Mouse (Mus musculus) liver, embryonic 15.5 days (tissue): ENCODE measurements around the gene Zfp64. TPM values are rescaled to one million over a fixed set of nuclear protein-coding genes. Genes with fewer than 3 reads are reported as not detected.

ENCODE experiments used
- ATAC-seq: fragments of 200-750 bp; cut with Nextera tagmentation; 2 replicates; pipeline ENCODE4 v1.8.0; 2017; ENCODE audit warnings: moderate number of reproducible peaks, mild to moderate bottlenecking, moderate library complexity; ENCODE audit not compliant: insufficient read depth
- H3K27ac ChIP-seq: fragments of 300-500 bp; sonication (generic); replicated peaks from 2 replicates; pipeline ENCODE4 v1.5.1; 2015; ENCODE audit warnings: mild to moderate bottlenecking, inconsistent platforms
- H3K27me3 ChIP-seq: fragments of 300-500 bp; sonication (generic); 2 replicates; pipeline ENCODE4 v1.6.1; 2015; ENCODE audit warnings: mild to moderate bottlenecking, inconsistent platforms
- H3K36me3 ChIP-seq: fragments of 300-500 bp; sonication (generic); replicated peaks from 2 replicates; pipeline ENCODE4 v1.6.1; 2015; ENCODE audit warnings: moderate library complexity, mild to moderate bottlenecking, inconsistent platforms
- H3K4me1 ChIP-seq: fragments of 300-500 bp; sonication (generic); replicated peaks from 2 replicates; pipeline ENCODE4 v1.6.1; 2015; ENCODE audit warnings: inconsistent platforms
- H3K4me2 ChIP-seq: fragments of 300-500 bp; sonication (generic); 2 replicates; pipeline ENCODE4 v1.6.1; 2015; ENCODE audit warnings: moderate library complexity, mild to moderate bottlenecking, inconsistent platforms
- H3K4me3 ChIP-seq: fragments of 300-500 bp; sonication (generic); replicated peaks from 2 replicates; pipeline ENCODE4 v1.5.1; 2015; ENCODE audit warnings: mild to moderate bottlenecking, inconsistent platforms
- H3K9ac ChIP-seq: fragments of 300-500 bp; sonication (generic); 2 replicates; pipeline ENCODE4 v1.6.1; 2015; ENCODE audit warnings: moderate library complexity, mild to moderate bottlenecking, inconsistent platforms
- H3K9me3 ChIP-seq: fragments of 300-500 bp; sonication (generic); replicated peaks from 2 replicates; pipeline ENCODE4 v1.6.1; 2016; ENCODE audit warnings: inconsistent platforms
- WGBS: fragments of 180-500 bp; shearing (Covaris S2); methylation state at CpG from one replicate; pipeline ENCODE4 v1.1.7; 2015; ENCODE audit warnings: mixed read lengths; ENCODE audit not compliant: insufficient replicate concordance; 5-methylcytosine and 5-hydroxymethylcytosine counted together
- polyA plus RNA-seq: library from polyadenylated mRNA; unstranded; fragments of >200 nt; fragmentation: Nextera tagmentation; extraction: Ambion mirVana; gene quantifications from 2 replicates; pipeline ENCODE4 v1.2.1, GENCODE M21; 2015

The Zfp64 gene
- polyA plus RNA-seq, 1 experiment from 2014 or later: 8.2 TPM

GRCm38 (mm10) chr2:168894738-168895137 lies 60.6 kb downstream of the Zfp64 start:
- Histone ChIP-seq H3K4me2 (no peak overlapping the region), H3K9me3 (no peaks in the 10 kb centered on the region), H3K27ac (no peak overlapping the region), H3K4me3 (no peak overlapping the region), H3K4me1 (no peaks in the 10 kb centered on the region), H3K27me3 (no peaks in the 10 kb centered on the region), H3K36me3 (no peaks in the 10 kb centered on the region), H3K9ac (no peak overlapping the region)
- ATAC-seq: no peak
- WGBS: 71% methylated on average over 7 of the region's 7 CpGs

- Histone ChIP-seq H3K36me3 (no peaks in the 10 kb centered on the region), H3K27me3 (no peaks in the 10 kb centered on the region), H3K4me3 (no peak overlapping the region), H3K4me2 (no peak overlapping the region), H3K9me3 (no peaks in the 10 kb centered on the region), H3K27ac (no peak overlapping the region), H3K9ac (no peak overlapping the region), H3K4me1 (no peaks in the 10 kb centered on the region)
- 70% methylated on average over 2 of the region's 2 CpGs for WGBS
- no peak for ATAC-seq
Measured at GRCm38 (mm10) chr2:168892057-168892456, 63.3 kb downstream of the Zfp64 start.

GRCm38 (mm10) chr2:168884641-168885040 lies 70.7 kb downstream of the Zfp64 start:
- Histone ChIP-seq H3K9ac (no peak overlapping the region), H3K36me3 (no peaks in the 10 kb centered on the region), H3K4me3 (no peak overlapping the region), H3K27me3 (no peaks in the 10 kb centered on the region), H3K9me3 (no peaks in the 10 kb centered on the region), H3K27ac (no peak overlapping the region), H3K4me1 (no peaks in the 10 kb centered on the region), H3K4me2 (no peak overlapping the region)
- 38% methylated on average over 8 of the region's 8 CpGs for WGBS
- no peak for ATAC-seq

GRCm38 (mm10) chr2:168882997-168883396 lies 72.4 kb downstream of the Zfp64 start:
- Histone ChIP-seq H3K9me3 (no peaks in the 10 kb centered on the region), H3K4me3 (no peak overlapping the region), H3K4me1 (no peaks in the 10 kb centered on the region; the same call in 1 of the 2 replicates), H3K4me2 (no peak overlapping the region), H3K9ac (no peak overlapping the region), H3K27me3 (no peaks in the 10 kb centered on the region), H3K27ac (no peak overlapping the region), H3K36me3 (no peaks in the 10 kb centered on the region)
- WGBS: 31% methylated on average over 1 of the region's 1 CpGs
- no peak for ATAC-seq

- H3K27ac ChIP-seq: no peak overlapping the region
- no peak overlapping the region for H3K4me2 ChIP-seq
- H3K9ac ChIP-seq: no peak overlapping the region
- no peaks in the 10 kb centered on the region for H3K9me3 ChIP-seq
- no peaks in the 10 kb centered on the region for H3K27me3 ChIP-seq
- WGBS: 44% methylated on average over 5 of the region's 5 CpGs
- ATAC-seq: no peak
- H3K4me1 ChIP-seq: no peaks in the 10 kb centered on the region; the same call in 1 of the 2 replicates
- H3K36me3 ChIP-seq: no peaks in the 10 kb centered on the region
- H3K4me3 ChIP-seq: no peak overlapping the region
Measured at GRCm38 (mm10) chr2:168881927-168882326, 73.5 kb downstream of the Zfp64 start.

GRCm38 (mm10) chr2:168879573-168879972 lies 75.8 kb downstream of the Zfp64 start:
- H3K9ac ChIP-seq: no peak overlapping the region
- H3K4me1 ChIP-seq: no peaks in the 10 kb centered on the region; the same call in 1 of the 2 replicates
- no peak for ATAC-seq
- no peak overlapping the region for H3K4me3 ChIP-seq
- H3K9me3 ChIP-seq: no peaks in the 10 kb centered on the region
- H3K4me2 ChIP-seq: no peak overlapping the region
- no peak overlapping the region for H3K27ac ChIP-seq
- 64% methylated on average over 10 of the region's 10 CpGs for WGBS
- no peaks in the 10 kb centered on the region for H3K27me3 ChIP-seq
- no peaks in the 10 kb centered on the region for H3K36me3 ChIP-seq

GRCm38 (mm10) chr2:168878708-168879107 lies 76.7 kb downstream of the Zfp64 start:
- 67% methylated on average over 8 of the region's 8 CpGs for WGBS
- Histone ChIP-seq H3K4me2 (no peak overlapping the region), H3K36me3 (no peaks in the 10 kb centered on the region), H3K27ac (no peak overlapping the region), H3K27me3 (no peaks in the 10 kb centered on the region), H3K4me3 (no peak overlapping the region), H3K9ac (no peak overlapping the region), H3K4me1 (no peaks in the 10 kb centered on the region; the same call in 1 of the 2 replicates), H3K9me3 (no peaks in the 10 kb centered on the region)
- ATAC-seq: peak; percentile 40

- Histone ChIP-seq H3K4me3 (no peak overlapping the region), H3K27ac (no peak overlapping the region), H3K9ac (no peak overlapping the region), H3K27me3 (no peaks in the 10 kb centered on the region), H3K4me2 (no peak overlapping the region), H3K9me3 (no peaks in the 10 kb centered on the region), H3K36me3 (no peaks in the 10 kb centered on the region), H3K4me1 (no peaks in the 10 kb centered on the region; the same call in 1 of the 2 replicates)
- whole genome bisulfite sequencing: 57% methylated on average over 4 of the region's 4 CpGs
- ATAC-seq: no peak
Measured at GRCm38 (mm10) chr2:168878158-168878557, 77.2 kb downstream of the Zfp64 start.

- Histone ChIP-seq H3K4me2 (no peak overlapping the region), H3K27ac (no peak overlapping the region), H3K9ac (no peak overlapping the region), H3K36me3 (no peaks in the 10 kb centered on the region), H3K4me1 (no peaks in the 10 kb centered on the region; the same call in 1 of the 2 replicates), H3K27me3 (no peaks in the 10 kb centered on the region), H3K4me3 (no peak overlapping the region), H3K9me3 (no peaks in the 10 kb centered on the region)
- no peak for ATAC-seq
- 75% methylated on average over 10 of the region's 10 CpGs for WGBS
Measured at GRCm38 (mm10) chr2:168876631-168877030, 78.8 kb downstream of the Zfp64 start.

- H3K9ac ChIP-seq: no peak overlapping the region
- no peak overlapping the region for H3K27ac ChIP-seq
- no peaks in the 10 kb centered on the region for H3K36me3 ChIP-seq
- ATAC-seq: no peak
- H3K4me3 ChIP-seq: no peak overlapping the region
- no peak overlapping the region for H3K4me2 ChIP-seq
- H3K27me3 ChIP-seq: no peaks in the 10 kb centered on the region
- WGBS: 76% methylated on average over 6 of the region's 6 CpGs
- H3K4me1 ChIP-seq: no peaks in the 10 kb centered on the region; the same call in 1 of the 2 replicates
- H3K9me3 ChIP-seq: no peaks in the 10 kb centered on the region
Measured at GRCm38 (mm10) chr2:168874498-168874897, 80.9 kb downstream of the Zfp64 start.

- no peak overlapping the region for H3K27ac ChIP-seq
Measured at GRCm38 (mm10) chr2:168871767-168872511, 83.4 kb downstream of the Zfp64 start.

More at GRCm38 (mm10) chr2:168871767-168872511, 83.4 kb downstream of the Zfp64 start:
- Histone ChIP-seq H3K4me2 (0 out of 2 replicates have a peak overlapping the region, but pooled peaks have one; percentile 14), H3K9me3 (no peaks in the 10 kb centered on the region), H3K4me1 (no peaks in the 10 kb centered on the region), H3K36me3 (no peaks in the 10 kb centered on the region), H3K9ac (no peak overlapping the region), H3K27me3 (no peaks in the 10 kb centered on the region), H3K4me3 (no peak overlapping the region)
- WGBS: 55% methylated on average over 22 of the region's 22 CpGs
- ATAC-seq: 0 out of 2 replicates have a peak, but pooled peaks have one; percentile 15
